Mouse (Mus musculus): ENCODE results near the gene Golga3. TPM values are rescaled to one million over a fixed set of nuclear protein-coding genes. Genes with fewer than 3 reads are reported as not detected.

Golga3 gene
- polyA plus RNA-seq, 1 experiment: 40.8 TPM

- no peaks in the 10 kb centered on the region for H3K27me3 ChIP-seq (ENCODE audit: control insufficient read depth, insufficient read depth, low read length)
- no peak overlapping the region for H3K4me3 ChIP-seq (ENCODE audit: control insufficient read depth, low read depth, low read length)
- peaks cover 1% of the 10 kb centered on the region; the same call in 1 of the 2 replicates for H3K36me3 ChIP-seq (ENCODE audit: control insufficient read depth, insufficient read depth, low read length)
- TF ChIP-seq POLR2A (IDR thresholded peaks at IDR 0.05; ENCODE audit: control insufficient read depth, low read depth, low read length) (no peak), CTCF (IDR thresholded peaks at IDR 0.05; ENCODE audit: control insufficient read depth, insufficient read depth, insufficient replicate concordance, low read depth, low read length) (no peak)
- no peak overlapping the region for H3K27ac ChIP-seq (ENCODE audit: control insufficient read depth, insufficient read depth, low read depth, low read length)
- peaks cover 6% of the 10 kb centered on the region for H3K4me1 ChIP-seq (ENCODE audit: control insufficient read depth, insufficient read depth, low read length)
These were observed 93.7 kb downstream of the Golga3 start for GRCm38 (mm10) chr5:110270242-110270641.

GRCm38 (mm10) chr5:110274147-110274546, 97.6 kb downstream of the Golga3 start:
- Histone ChIP-seq H3K27ac (ENCODE audit: control insufficient read depth, insufficient read depth, low read depth, low read length) (no peak overlapping the region), H3K27me3 (ENCODE audit: control insufficient read depth, insufficient read depth, low read length) (no peaks in the 10 kb centered on the region), H3K36me3 (ENCODE audit: control insufficient read depth, insufficient read depth, low read length) (no peaks in the 10 kb centered on the region), H3K4me3 (ENCODE audit: control insufficient read depth, low read depth, low read length) (no peak overlapping the region), H3K4me1 (ENCODE audit: control insufficient read depth, insufficient read depth, low read length) (peaks cover 2% of the 10 kb centered on the region)
- no peak for TF ChIP-seq CTCF (IDR thresholded peaks at IDR 0.05; ENCODE audit: control insufficient read depth, insufficient read depth, insufficient replicate concordance, low read depth, low read length)
- no peak for TF ChIP-seq POLR2A (IDR thresholded peaks at IDR 0.05; ENCODE audit: control insufficient read depth, low read depth, low read length)

- Histone ChIP-seq H3K27me3 (ENCODE audit: control insufficient read depth, insufficient read depth, low read length) (no peaks in the 10 kb centered on the region), H3K4me3 (ENCODE audit: control insufficient read depth, low read depth, low read length) (no peak overlapping the region), H3K27ac (ENCODE audit: control insufficient read depth, insufficient read depth, low read depth, low read length) (no peak overlapping the region), H3K4me1 (ENCODE audit: control insufficient read depth, insufficient read depth, low read length) (peaks cover 2% of the 10 kb centered on the region), H3K36me3 (ENCODE audit: control insufficient read depth, insufficient read depth, low read length) (no peaks in the 10 kb centered on the region)
- TF ChIP-seq CTCF (IDR thresholded peaks at IDR 0.05; ENCODE audit: control insufficient read depth, insufficient read depth, insufficient replicate concordance, low read depth, low read length) (no peak), POLR2A (IDR thresholded peaks at IDR 0.05; ENCODE audit: control insufficient read depth, low read depth, low read length) (no peak)
These were observed 98.3 kb downstream of the Golga3 start for GRCm38 (mm10) chr5:110274846-110275245.

Other genes starting within 250 kb of the Golga3 start
- 4.4 and 7.7 TPM in 2 replicates for gene Zfp932, start 180.2 kb upstream of the Golga3 start, polyA plus RNA-seq (2012; rRNA removed)
- gene Gm17655, start 104.2 kb upstream of the Golga3 start, polyA plus RNA-seq (2012; rRNA removed): 0.07 and 0.14 TPM in 2 replicates
- gene Gm35315, start 82.3 kb upstream of the Golga3 start, polyA plus RNA-seq (2012; rRNA removed): 0.08 and 0.17 TPM in 2 replicates
- gene Plcxd1, start 76.7 kb upstream of the Golga3 start, polyA plus RNA-seq (2012; rRNA removed): 1.1 and 1.2 TPM in 2 replicates
- 13.9 and 17.4 TPM in 2 replicates for gene Gtpbp6, start 68.5 kb upstream of the Golga3 start, polyA plus RNA-seq (2012; rRNA removed)
- gene Zfp605, start 66.6 kb upstream of the Golga3 start, polyA plus RNA-seq (2012; rRNA removed): 0.16 and 0.25 TPM in 2 replicates
- 78.5 and 79.3 TPM in 2 replicates for gene Chfr, start 40.9 kb upstream of the Golga3 start, polyA plus RNA-seq (2012; rRNA removed)
- 10.1 and 10.6 TPM in 2 replicates for gene Ankle2, start 54.3 kb downstream of the Golga3 start, polyA plus RNA-seq (2012; rRNA removed)
- gene Pgam5, start 93.2 kb downstream of the Golga3 start, polyA plus RNA-seq (2012; rRNA removed): 16.0 and 17.4 TPM in 2 replicates
- 6.4 and 7.6 TPM in 2 replicates for gene Pxmp2, start 109.5 kb downstream of the Golga3 start, polyA plus RNA-seq (2012; rRNA removed)
- gene Pole, start 109.6 kb downstream of the Golga3 start, polyA plus RNA-seq (2012; rRNA removed): 36.1 and 37.2 TPM in 2 replicates
- 70.2 and 93.7 TPM in 2 replicates for gene P2rx2, start 166.5 kb downstream of the Golga3 start, polyA plus RNA-seq (2012; rRNA removed)
- gene Lrcol1, start 168.0 kb downstream of the Golga3 start, polyA plus RNA-seq (2012; rRNA removed): 0.93 and 1.8 TPM in 2 replicates

Data from testis, adult 2 months (tissue).